Mouse (Mus musculus) MEL-GATA-1-ER (cell line): Measurements from ENCODE around the gene Cuedc1.

Experiments
- DNase-seq: peaks from one replicate; pipeline ENCODE4 v3.0.0-alpha.2; 2012; ENCODE audit warnings: low read depth; ENCODE audit errors: extremely low read depth

The Cuedc1 gene

GRCm38 (mm10) chr11:88083699-88084098 is 14.2 kb upstream of the Cuedc1 start:
- DNase-seq = no peak

- DNase-seq = no peak
Measured at GRCm38 (mm10) chr11:88086737-88087627, 10.9 kb upstream of the Cuedc1 start.

- no peak for DNase-seq
Measured at GRCm38 (mm10) chr11:88089150-88089549, 8.7 kb upstream of the Cuedc1 start.

GRCm38 (mm10) chr11:88090293-88090692 is 7.6 kb upstream of the Cuedc1 start:
- no peak for DNase-seq

GRCm38 (mm10) chr11:88091949-88092348 is 5.9 kb upstream of the Cuedc1 start:
- no peak for DNase-seq

GRCm38 (mm10) chr11:88097173-88097572 is 685 bp upstream of the Cuedc1 start:
- no peak for DNase-seq

GRCm38 (mm10) chr11:88098787-88099598 is 1.1 kb downstream of the Cuedc1 start:
- DNase-seq = no peak

- no peak for DNase-seq
Measured at GRCm38 (mm10) chr11:88099599-88100023, 1.8 kb downstream of the Cuedc1 start.

- DNase-seq = no peak
Measured at GRCm38 (mm10) chr11:88100170-88100569, 2.3 kb downstream of the Cuedc1 start.

GRCm38 (mm10) chr11:88103214-88103941 is 5.5 kb downstream of the Cuedc1 start:
- DNase-seq = no peak

- DNase-seq = no peak
Measured at GRCm38 (mm10) chr11:88105494-88106291, 7.8 kb downstream of the Cuedc1 start.

GRCm38 (mm10) chr11:88106292-88106554 is 8.4 kb downstream of the Cuedc1 start:
- DNase-seq = no peak

- no peak for DNase-seq
Measured at GRCm38 (mm10) chr11:88107365-88107764, 9.5 kb downstream of the Cuedc1 start.

- DNase-seq = no peak
Measured at GRCm38 (mm10) chr11:88110031-88110594, 12.3 kb downstream of the Cuedc1 start.

- no peak for DNase-seq
Measured at GRCm38 (mm10) chr11:88112078-88112477, 14.2 kb downstream of the Cuedc1 start.

GRCm38 (mm10) chr11:88112677-88113333 is 14.9 kb downstream of the Cuedc1 start:
- DNase-seq = no peak

GRCm38 (mm10) chr11:88113543-88114271 is 15.8 kb downstream of the Cuedc1 start:
- no peak for DNase-seq

GRCm38 (mm10) chr11:88114871-88115301 is 17.0 kb downstream of the Cuedc1 start:
- no peak for DNase-seq

- no peak for DNase-seq
Measured at GRCm38 (mm10) chr11:88116568-88116967, 18.7 kb downstream of the Cuedc1 start.
